Mouse (Mus musculus) forebrain, embryonic 10.5 days (tissue): ENCODE results near the gene Kcnh2. TPM values are rescaled to one million over a fixed set of nuclear protein-coding genes. Genes with fewer than 3 reads are reported as not detected.
A peak's percentile ranks its signal among the peaks of the same experiment; 100 is the strongest.

ENCODE experiments used
- DNase-seq: peaks from one replicate; pipeline ENCODE4 v3.0.0-alpha.2; 2017; ENCODE audit warnings: low spot score; ENCODE audit errors: extremely low spot score
- H3K27ac ChIP-seq: fragments of 300-500 bp; sonication (generic); 2 replicates; pipeline ENCODE4 v1.5.1; 2016; ENCODE audit warnings: mild to moderate bottlenecking
- H3K27me3 ChIP-seq: fragments of 300-500 bp; sonication (generic); 2 replicates; pipeline ENCODE4 v1.6.1; 2016; ENCODE audit warnings: mild to moderate bottlenecking; ENCODE audit not compliant: poor library complexity, severe bottlenecking
- H3K36me3 ChIP-seq: fragments of 300-500 bp; sonication (generic); replicated peaks from 2 replicates; pipeline ENCODE4 v1.6.1; 2016; ENCODE audit warnings: mild to moderate bottlenecking, moderate library complexity
- H3K4me1 ChIP-seq: fragments of 300-500 bp; sonication (generic); 2 replicates; pipeline ENCODE4 v1.6.1; 2016
- H3K4me3 ChIP-seq: fragments of 300-500 bp; sonication (generic); 2 replicates; pipeline ENCODE4 v1.5.1; 2016; ENCODE audit warnings: mild to moderate bottlenecking, moderate library complexity
- H3K9me3 ChIP-seq: fragments of 300-500 bp; sonication (generic); 2 replicates; pipeline ENCODE4 v1.6.1; 2016; ENCODE audit warnings: mild to moderate bottlenecking, moderate library complexity
- WGBS: fragments of 180-500 bp; shearing (Covaris S2); methylation state at CpG from one replicate; pipeline ENCODE4 v1.1.7; 2016; 5-methylcytosine and 5-hydroxymethylcytosine counted together
- polyA plus RNA-seq: library from polyadenylated mRNA; unstranded; fragments of >200 nt; fragmentation: Nextera tagmentation; extraction: Ambion mirVana; gene quantifications from 2 replicates; pipeline ENCODE4 v1.2.1, GENCODE M21; 2016

Kcnh2 gene
- polyA plus RNA-seq, 1 experiment from 2014 or later, result 17.8 TPM

- WGBS, result 57% methylated on average over 5 of the region's 5 CpGs
- Histone ChIP-seq H3K27me3 (no peaks in the 10 kb centered on the region), H3K27ac (no peak overlapping the region), H3K4me3 (no peak overlapping the region), H3K36me3 (no peaks in the 10 kb centered on the region), H3K9me3 (no peaks in the 10 kb centered on the region), H3K4me1 (peaks cover 19% of the 10 kb centered on the region)
- no peak for DNase-seq
Measured at GRCm38 (mm10) chr5:24373807-24374206, 22.4 kb upstream of the Kcnh2 start.

- Histone ChIP-seq H3K4me1 (peaks cover 17% of the 10 kb centered on the region), H3K27ac (no peak overlapping the region), H3K9me3 (no peaks in the 10 kb centered on the region), H3K4me3 (no peak overlapping the region), H3K36me3 (no peaks in the 10 kb centered on the region), H3K27me3 (no peaks in the 10 kb centered on the region)
- DNase-seq, result no peak
- 85% methylated on average over 9 of the region's 9 CpGs for WGBS
Measured at GRCm38 (mm10) chr5:24369767-24370166, 18.4 kb upstream of the Kcnh2 start.

GRCm38 (mm10) chr5:24366426-24366825 lies 15.0 kb upstream of the Kcnh2 start:
- peaks cover 22% of the 10 kb centered on the region for H3K4me1 ChIP-seq
- WGBS, result 85% methylated on average over 9 of the region's 9 CpGs
- H3K9me3 ChIP-seq, result no peaks in the 10 kb centered on the region
- no peak overlapping the region for H3K27ac ChIP-seq
- no peak overlapping the region for H3K4me3 ChIP-seq
- no peaks in the 10 kb centered on the region for H3K27me3 ChIP-seq
- H3K36me3 ChIP-seq, result no peaks in the 10 kb centered on the region
- DNase-seq, result no peak

- Histone ChIP-seq H3K9me3 (no peaks in the 10 kb centered on the region), H3K4me1 (peaks cover 22% of the 10 kb centered on the region), H3K27ac (0 out of 2 replicates have a peak overlapping the region, but pooled peaks have one; percentile 27), H3K36me3 (no peaks in the 10 kb centered on the region), H3K27me3 (no peaks in the 10 kb centered on the region), H3K4me3 (peak overlapping the region; percentile 21; the same call in 1 of the 2 replicates)
- WGBS, result 51% methylated on average over 5 of the region's 5 CpGs
- no peak for DNase-seq
Measured at GRCm38 (mm10) chr5:24365528-24365927, 14.1 kb upstream of the Kcnh2 start.

- no peak for DNase-seq
- Histone ChIP-seq H3K4me1 (peaks cover 22% of the 10 kb centered on the region), H3K36me3 (no peaks in the 10 kb centered on the region), H3K4me3 (peak overlapping the region; percentile 21; the same call in 1 of the 2 replicates), H3K27me3 (no peaks in the 10 kb centered on the region), H3K27ac (peak overlapping the region; percentile 69), H3K9me3 (no peaks in the 10 kb centered on the region)
- 85% methylated on average over 10 of the region's 10 CpGs for WGBS
Measured at GRCm38 (mm10) chr5:24364963-24365362, 13.6 kb upstream of the Kcnh2 start.

- Histone ChIP-seq H3K4me1 (peaks cover 17% of the 10 kb centered on the region), H3K27me3 (no peaks in the 10 kb centered on the region), H3K27ac (peak within 1 kb of the TSS; percentile 69), H3K4me3 (peak within 1 kb of the TSS; percentile 21; the same call in 1 of the 2 replicates), H3K36me3 (no peaks in the 10 kb centered on the region), H3K9me3 (no peaks in the 10 kb centered on the region)
- 39% methylated on average over 12 of the region's 12 CpGs for WGBS
- no peak for DNase-seq
Measured at GRCm38 (mm10) chr5:24364508-24364907, 13.1 kb upstream of the Kcnh2 start, which contains the start of gene Nos3. Nos3 (plus strand) TSS chr5:24364810.

- H3K27me3 ChIP-seq, result no peaks in the 10 kb centered on the region
- H3K9me3 ChIP-seq, result no peaks in the 10 kb centered on the region
- H3K4me1 ChIP-seq, result peaks cover 17% of the 10 kb centered on the region
- no peak overlapping the region for H3K4me3 ChIP-seq
- no peaks in the 10 kb centered on the region for H3K36me3 ChIP-seq
- 62% methylated on average over 3 of the region's 3 CpGs for WGBS
- H3K27ac ChIP-seq, result peak overlapping the region; percentile 69; the same call in 1 of the 2 replicates
- no peak for DNase-seq
Measured at GRCm38 (mm10) chr5:24364061-24364460, 12.7 kb upstream of the Kcnh2 start.

GRCm38 (mm10) chr5:24363467-24363866 lies 12.1 kb upstream of the Kcnh2 start:
- DNase-seq, result no peak
- Histone ChIP-seq H3K4me3 (no peak overlapping the region), H3K27me3 (no peaks in the 10 kb centered on the region), H3K9me3 (no peaks in the 10 kb centered on the region), H3K27ac (no peak overlapping the region), H3K4me1 (peaks cover 17% of the 10 kb centered on the region), H3K36me3 (no peaks in the 10 kb centered on the region)
- WGBS, result 55% methylated on average over 2 of the region's 2 CpGs

- Histone ChIP-seq H3K36me3 (no peaks in the 10 kb centered on the region), H3K4me1 (peaks cover 17% of the 10 kb centered on the region), H3K27ac (no peak overlapping the region), H3K27me3 (no peaks in the 10 kb centered on the region), H3K4me3 (no peak overlapping the region), H3K9me3 (no peaks in the 10 kb centered on the region)
- WGBS, result 2% methylated on average over 7 of the region's 7 CpGs
- DNase-seq, result peak; percentile 83
Measured at GRCm38 (mm10) chr5:24360792-24361454, 9.5 kb upstream of the Kcnh2 start.

- Histone ChIP-seq H3K9me3 (no peaks in the 10 kb centered on the region), H3K4me1 (peaks cover 17% of the 10 kb centered on the region), H3K4me3 (no peak overlapping the region), H3K27ac (no peak overlapping the region), H3K36me3 (no peaks in the 10 kb centered on the region), H3K27me3 (peaks cover 27% of the 10 kb centered on the region)
- whole genome bisulfite sequencing, result 13% methylated on average over 7 of the region's 7 CpGs
- peak; percentile 82 for DNase-seq
Measured at GRCm38 (mm10) chr5:24357461-24357860, 6.1 kb upstream of the Kcnh2 start.

- no peak for DNase-seq
- H3K4me3 ChIP-seq, result no peak overlapping the region
- no peaks in the 10 kb centered on the region for H3K36me3 ChIP-seq
- WGBS, result 69% methylated on average over 4 of the region's 4 CpGs
- no peak overlapping the region for H3K27ac ChIP-seq
- H3K27me3 ChIP-seq, result peaks cover 34% of the 10 kb centered on the region
- no peaks in the 10 kb centered on the region for H3K9me3 ChIP-seq
- H3K4me1 ChIP-seq, result peaks cover 24% of the 10 kb centered on the region
Measured at GRCm38 (mm10) chr5:24356764-24357163, 5.4 kb upstream of the Kcnh2 start.

- peaks cover 67% of the 10 kb centered on the region for H3K27me3 ChIP-seq
- H3K4me1 ChIP-seq, result peaks cover 58% of the 10 kb centered on the region
- peak overlapping the region; percentile 86 for H3K27ac ChIP-seq
- WGBS, result 29% methylated on average over 4 of the region's 4 CpGs
- no peak for DNase-seq
- 0 out of 2 replicates have a peak overlapping the region, but pooled peaks have one; percentile 77 for H3K4me3 ChIP-seq
- H3K9me3 ChIP-seq, result no peaks in the 10 kb centered on the region
- H3K36me3 ChIP-seq, result no peaks in the 10 kb centered on the region
Measured at GRCm38 (mm10) chr5:24353327-24353726, 1.9 kb upstream of the Kcnh2 start.

- Histone ChIP-seq H3K27ac (peak overlapping the region; percentile 86), H3K4me1 (peaks cover 68% of the 10 kb centered on the region), H3K27me3 (peaks cover 76% of the 10 kb centered on the region), H3K36me3 (no peaks in the 10 kb centered on the region), H3K4me3 (peak overlapping the region; percentile 77), H3K9me3 (no peaks in the 10 kb centered on the region)
- under 1% methylated on average over 24 of the region's 24 CpGs for WGBS
- peak; percentile 60 for DNase-seq
Measured at GRCm38 (mm10) chr5:24352251-24352859, 951 bp upstream of the Kcnh2 start.
